Comparison of ENCODE assay signal across 17 mouse cellular contexts in the genomic region with DNA sequence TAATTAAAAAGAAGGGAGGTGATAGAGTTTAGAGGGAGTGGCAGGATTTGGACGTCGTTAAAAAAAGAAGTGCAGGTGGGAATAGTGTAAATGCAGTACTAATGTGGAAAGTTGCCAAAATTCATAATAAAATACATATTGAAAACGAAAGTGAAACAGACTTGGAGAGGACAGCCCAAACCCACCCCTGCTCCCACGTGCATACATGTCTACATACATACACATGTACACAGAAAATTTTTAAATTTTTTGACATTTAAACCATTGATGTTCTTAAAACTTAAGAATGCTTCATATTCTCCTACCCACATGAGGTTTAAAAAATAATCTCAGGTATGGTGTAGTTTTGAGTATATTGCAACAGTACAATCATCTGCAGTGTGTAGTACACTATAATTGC. TPM values are rescaled to one million over a fixed set of nuclear protein-coding genes. Genes with fewer than 3 reads are reported as not detected.
"Had no signal": no experiment of that assay in that cellular context is flagged by ENCODE, and none has a peak within 500 bp of the region (broad histone marks: within the 10 kb centered on the region; RNA-seq: fewer than 3 reads in every experiment).

No protein-coding gene starts in this region.

- H3K9me3 ChIP-seq: liver, embryonic 13.5 days; lung, embryonic 15.5 days; midbrain, embryonic 15.5 days; neural tube, embryonic 13.5 days had no signal

- ATAC-seq: liver, postnatal 0 days; midbrain, embryonic 15.5 days had no signal

- DNase-seq: kidney, adult 18-20 months; kidney, postnatal 10 days; kidney, postnatal 4 days; left cerebral cortex, postnatal 4 days; liver; liver, embryonic 13.5 days; liver, postnatal 0 days; lung, postnatal 14 days; right cerebral cortex, postnatal 25 days; thymus, adult 18-20 months; thymus, postnatal 14 days had no signal

- H3K36me3 ChIP-seq: liver, embryonic 13.5 days; lung, embryonic 15.5 days; midbrain, embryonic 15.5 days; neural tube, embryonic 13.5 days had no signal

- H3K4me1 ChIP-seq: liver, embryonic 13.5 days; lung, embryonic 15.5 days; midbrain, embryonic 15.5 days; neural tube, embryonic 13.5 days had no signal

- H3K4me3 ChIP-seq: layer of hippocampus, adult 2 months; liver, embryonic 13.5 days; lung, embryonic 15.5 days; midbrain, embryonic 15.5 days; neural tube, embryonic 13.5 days had no signal

- H3K27me3 ChIP-seq: liver, embryonic 13.5 days; lung, embryonic 15.5 days; midbrain, embryonic 15.5 days; neural tube, embryonic 13.5 days had no signal

- H3K4me2 ChIP-seq: liver, embryonic 13.5 days; lung, embryonic 15.5 days; midbrain, embryonic 15.5 days; neural tube, embryonic 13.5 days had no signal

- H3K9ac ChIP-seq: liver, embryonic 13.5 days; liver, postnatal 0 days; lung, embryonic 15.5 days; midbrain, embryonic 15.5 days; neural tube, embryonic 13.5 days had no signal

- H3K27ac ChIP-seq: layer of hippocampus, adult 2 months; liver, embryonic 13.5 days; lung, embryonic 15.5 days; macrophage; midbrain, embryonic 15.5 days; neural tube, embryonic 13.5 days had no signal

RNA-seq across cellular contexts. Expression of a gene that starts 49.2 kb away (rescaled TPM):
- total RNA-seq: monocyte, adult 5-6 weeks had no signal
- polyA plus RNA-seq: liver, embryonic 13.5 days; liver, postnatal 0 days; macrophage had no signal
